Mouse (Mus musculus) neural tube, embryonic 11.5 days (tissue): Measurements from ENCODE around the gene Drg1. TPM values are rescaled to one million over a fixed set of nuclear protein-coding genes. Genes with fewer than 3 reads are reported as not detected.
"Not testable (repeated sequence)": the region's sequence is repeated elsewhere in the genome, so short reads cannot be mapped to it uniquely, and the experiment has no call there.

Experiments used
- ATAC-seq: fragments of 200-750 bp; cut with Nextera tagmentation; 2 replicates; pipeline ENCODE4 v1.8.0; 2017; ENCODE audit warnings: moderate number of reproducible peaks, mild to moderate bottlenecking, moderate TSS enrichment, moderate library complexity; ENCODE audit not compliant: insufficient read depth, low FRiP score, low TSS enrichment
- DNase-seq: peaks from one replicate; pipeline ENCODE4 v3.0.0-alpha.2; 2015; ENCODE audit warnings: low spot score
- H3K27ac ChIP-seq: fragments of 300-500 bp; sonication (generic); 2 replicates; pipeline ENCODE4 v1.5.1; 2014; ENCODE audit warnings: low read depth, mild to moderate bottlenecking, low read length
- H3K27me3 ChIP-seq: fragments of 300-500 bp; sonication (generic); 2 replicates; pipeline ENCODE4 v1.6.1; 2014; ENCODE audit warnings: mild to moderate bottlenecking, low read length, mixed read lengths; ENCODE audit not compliant: control insufficient read depth, insufficient read depth
- H3K36me3 ChIP-seq: fragments of 300-500 bp; sonication (generic); 2 replicates; pipeline ENCODE4 v1.6.1; 2014; ENCODE audit warnings: mild to moderate bottlenecking, low read length, moderate library complexity, mixed read lengths; ENCODE audit not compliant: control insufficient read depth, insufficient read depth
- H3K4me1 ChIP-seq: fragments of 300-500 bp; sonication (generic); 2 replicates; pipeline ENCODE4 v1.6.1; 2014; ENCODE audit warnings: low read length, mixed read lengths; ENCODE audit not compliant: control insufficient read depth, insufficient read depth
- H3K4me2 ChIP-seq: fragments of 300-500 bp; sonication (generic); 2 replicates; pipeline ENCODE4 v1.6.1; 2014; ENCODE audit warnings: low read depth, mild to moderate bottlenecking, moderate library complexity
- H3K4me3 ChIP-seq: fragments of 300-500 bp; sonication (generic); 2 replicates; pipeline ENCODE4 v1.5.1; 2014; ENCODE audit warnings: low read depth, low read length
- H3K9ac ChIP-seq: fragments of 300-500 bp; sonication (generic); 2 replicates; pipeline ENCODE4 v1.6.1; 2014; ENCODE audit warnings: mild to moderate bottlenecking, low read length
- H3K9me3 ChIP-seq: fragments of 300-500 bp; sonication (generic); 2 replicates; pipeline ENCODE4 v1.6.1; 2016; ENCODE audit warnings: low read length; ENCODE audit not compliant: control insufficient read depth
- WGBS: fragments of 180-500 bp; shearing (Covaris S2); extraction: QIAGEN DNeasy Blood & Tissue Kit; methylation state at CpG from one replicate; pipeline ENCODE4 v1.1.7; 2014; 5-methylcytosine and 5-hydroxymethylcytosine counted together
- polyA plus RNA-seq: library from polyadenylated mRNA; unstranded; fragments of >200 nt; fragmentation: Nextera tagmentation; extraction: Ambion mirVana; gene quantifications from 2 replicates; pipeline ENCODE4 v1.2.1, GENCODE M21; 2014

Gene Drg1
- polyA plus RNA-seq, 1 experiment from 2014 or later: 301 TPM

DNA sequence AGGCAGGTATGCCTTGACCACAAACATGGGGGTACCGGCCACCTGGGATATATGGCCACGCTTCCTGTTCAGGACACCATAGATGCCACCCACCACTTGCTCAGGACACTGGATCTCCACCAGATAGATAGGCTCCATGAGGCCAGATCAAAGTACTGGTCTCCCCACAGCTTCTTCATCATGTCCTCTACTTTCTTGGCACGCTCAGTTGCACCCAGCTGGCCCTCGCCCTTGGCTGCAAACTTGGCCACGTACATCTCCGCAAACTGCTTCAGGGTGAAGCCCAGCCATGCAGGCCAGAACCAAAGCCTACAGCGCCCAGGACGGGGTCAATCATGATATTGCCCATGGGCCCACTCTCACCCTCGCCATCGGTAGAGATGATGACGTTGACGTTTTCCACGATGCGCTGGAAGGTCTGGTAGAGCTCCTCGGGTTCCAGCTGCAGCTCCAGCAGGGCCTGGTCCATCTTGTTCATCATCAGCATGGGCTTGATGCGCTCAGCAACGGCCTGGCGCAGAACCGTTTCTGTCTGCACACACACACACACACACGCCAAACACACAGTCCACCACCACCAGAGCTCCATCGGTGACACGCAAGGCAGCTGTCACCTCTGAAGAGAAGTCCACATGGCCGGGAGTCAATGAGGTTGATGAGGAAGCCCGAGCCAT is 116.1 kb downstream of the Drg1 start:
- peaks cover 12% of the 10 kb centered on the region for H3K9me3 ChIP-seq
- 97% methylated on average over 22 of the region's 24 CpGs for WGBS
- H3K27ac ChIP-seq, ATAC-seq, H3K4me3 ChIP-seq, DNase-seq, H3K27me3 ChIP-seq, H3K36me3 ChIP-seq, H3K9ac ChIP-seq, H3K4me2 ChIP-seq, H3K4me1 ChIP-seq: not testable (repeated sequence)

DNA sequence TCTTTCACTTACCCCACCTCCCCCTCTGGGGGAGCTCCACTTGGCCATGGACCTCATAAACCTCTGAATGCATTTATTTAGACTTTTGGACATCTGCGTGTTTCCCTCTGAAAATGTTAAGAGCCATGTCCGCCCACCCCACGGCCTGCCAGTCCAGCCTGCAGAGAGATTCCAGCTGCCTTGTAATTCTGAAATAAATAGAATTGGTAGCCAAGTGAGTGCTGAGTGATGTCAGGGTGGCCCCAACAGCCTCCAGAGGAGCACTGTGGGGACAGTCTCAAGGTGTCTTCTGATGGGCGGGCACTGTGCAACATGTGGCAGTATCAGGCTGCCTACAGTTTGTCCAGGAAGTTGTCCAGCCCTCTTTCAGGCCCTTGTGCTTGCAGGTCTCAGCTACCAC is 116.7 kb downstream of the Drg1 start:
- not testable (repeated sequence) for H3K27ac ChIP-seq, H3K9ac ChIP-seq, DNase-seq, H3K4me1 ChIP-seq, H3K36me3 ChIP-seq, H3K27me3 ChIP-seq, H3K4me2 ChIP-seq, H3K4me3 ChIP-seq, ATAC-seq
- H3K9me3 ChIP-seq: peaks cover 12% of the 10 kb centered on the region
- WGBS: 90% methylated on average over 4 of the region's 4 CpGs

DNA sequence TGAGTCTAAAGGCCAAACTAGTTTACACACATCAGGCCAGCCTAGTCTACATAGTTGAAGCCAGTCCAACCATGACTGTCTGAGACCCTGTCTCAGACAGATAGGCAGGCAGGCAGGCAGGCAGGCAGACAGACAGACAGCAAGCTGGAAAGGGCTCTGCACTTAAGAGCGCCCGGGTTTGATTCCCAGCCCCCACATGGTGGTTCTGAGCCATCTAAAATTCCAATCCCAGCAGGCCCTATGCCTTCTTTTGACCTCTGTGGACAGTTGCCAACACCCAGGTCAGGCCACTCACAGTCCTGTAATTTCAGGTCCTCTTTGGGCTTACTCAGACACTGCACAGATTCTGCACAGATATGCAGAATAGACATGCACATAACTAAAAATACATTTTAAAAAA is 119.4 kb downstream of the Drg1 start:
- H3K27ac ChIP-seq, H3K4me1 ChIP-seq, ATAC-seq, H3K4me3 ChIP-seq, H3K9ac ChIP-seq, H3K9me3 ChIP-seq, DNase-seq, H3K27me3 ChIP-seq, H3K36me3 ChIP-seq, H3K4me2 ChIP-seq: not testable (repeated sequence)
- 61% methylated on average over 2 of the region's 2 CpGs for WGBS

DNA sequence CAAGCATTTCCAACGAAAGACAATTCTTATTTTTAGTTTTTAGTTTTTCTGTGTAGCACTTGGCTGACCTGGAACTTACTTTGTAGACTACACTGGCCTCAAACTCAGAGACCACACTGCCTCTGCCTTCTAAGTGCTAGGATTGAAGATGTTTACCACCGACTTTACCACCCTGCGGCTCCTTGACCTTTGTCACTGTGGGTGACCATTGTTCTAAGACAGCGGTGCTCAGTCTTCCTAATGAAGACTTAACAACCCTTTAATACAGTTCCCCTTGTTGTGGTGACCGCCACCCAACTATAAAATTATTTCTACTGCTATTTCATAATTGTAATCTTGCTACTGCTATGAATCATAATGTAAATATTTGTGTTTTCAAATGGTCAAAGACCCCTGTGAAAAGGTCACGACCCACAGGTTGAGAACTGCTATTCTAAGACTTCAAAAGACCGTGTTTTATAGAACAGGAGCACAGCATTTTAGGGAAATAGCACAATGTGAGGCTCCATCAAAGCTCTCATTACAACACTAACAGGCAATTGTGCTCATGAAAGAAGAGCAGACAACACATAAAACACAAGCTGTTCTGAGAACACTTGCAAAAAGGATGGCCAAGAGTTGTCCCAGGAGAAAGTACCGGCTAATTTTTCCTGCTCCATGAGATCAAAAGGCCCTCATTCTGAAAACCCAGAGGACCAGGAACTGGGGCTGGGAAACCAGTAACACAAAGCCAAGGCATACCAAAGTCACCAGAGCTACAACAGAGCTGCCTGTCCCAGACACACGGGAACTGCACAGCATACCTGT is 120.7 kb downstream of the Drg1 start:
- not testable (repeated sequence) for H3K4me2 ChIP-seq, H3K27me3 ChIP-seq, H3K9ac ChIP-seq, ATAC-seq, DNase-seq, H3K36me3 ChIP-seq, H3K4me1 ChIP-seq, H3K27ac ChIP-seq, H3K4me3 ChIP-seq, H3K9me3 ChIP-seq
- 65% methylated on average over 8 of the region's 9 CpGs for WGBS

DNA sequence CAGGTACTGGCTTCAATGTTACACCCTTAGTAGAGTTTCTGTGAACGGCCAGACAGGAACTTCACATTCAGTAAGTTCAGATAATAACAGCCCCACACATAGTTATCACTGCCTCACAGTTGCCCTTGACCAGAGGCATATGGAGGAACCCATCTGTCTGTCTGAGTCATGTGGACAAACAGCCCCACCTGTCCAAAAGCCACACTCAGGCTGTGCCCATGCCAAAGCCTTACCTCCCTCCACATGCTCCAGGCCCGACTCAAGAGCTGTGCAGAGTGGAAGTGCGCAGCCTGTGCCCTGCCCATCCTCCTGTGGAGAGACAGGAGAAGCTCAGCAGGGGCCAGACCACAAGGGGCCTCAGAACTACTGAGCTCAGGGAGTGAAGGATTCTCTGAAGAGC is 122.2 kb downstream of the Drg1 start:
- H3K36me3 ChIP-seq, H3K27me3 ChIP-seq, ATAC-seq, H3K4me3 ChIP-seq, H3K4me2 ChIP-seq, H3K9me3 ChIP-seq, H3K9ac ChIP-seq, DNase-seq, H3K4me1 ChIP-seq, H3K27ac ChIP-seq: not testable (repeated sequence)
- 74% methylated on average over 3 of the region's 3 CpGs for WGBS

DNA sequence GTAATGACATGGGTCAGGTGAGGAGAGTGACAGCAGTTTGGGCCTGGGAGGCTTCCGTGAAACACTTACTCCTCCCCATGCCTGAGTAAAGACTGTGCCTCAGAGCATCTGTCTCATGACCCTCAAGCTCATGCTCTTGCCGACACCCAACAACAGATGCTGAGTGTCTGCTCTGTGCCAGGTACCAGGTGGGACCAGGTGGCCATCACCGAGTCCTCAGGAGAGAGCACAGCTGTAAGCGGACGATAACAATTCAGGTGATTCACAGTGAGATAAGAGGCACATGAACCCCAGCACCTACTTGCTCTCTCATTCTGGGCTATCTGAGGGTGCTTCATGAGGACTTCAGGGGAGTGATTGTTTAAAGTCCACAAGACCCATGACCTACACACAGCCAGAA is 123.8 kb downstream of the Drg1 start:
- ATAC-seq: peak; percentile 55
- not testable (repeated sequence) for H3K9ac ChIP-seq, H3K36me3 ChIP-seq, H3K4me2 ChIP-seq, DNase-seq, H3K9me3 ChIP-seq, H3K4me1 ChIP-seq, H3K4me3 ChIP-seq, H3K27me3 ChIP-seq, H3K27ac ChIP-seq
- 92% methylated on average over 4 of the region's 5 CpGs for WGBS

DNA sequence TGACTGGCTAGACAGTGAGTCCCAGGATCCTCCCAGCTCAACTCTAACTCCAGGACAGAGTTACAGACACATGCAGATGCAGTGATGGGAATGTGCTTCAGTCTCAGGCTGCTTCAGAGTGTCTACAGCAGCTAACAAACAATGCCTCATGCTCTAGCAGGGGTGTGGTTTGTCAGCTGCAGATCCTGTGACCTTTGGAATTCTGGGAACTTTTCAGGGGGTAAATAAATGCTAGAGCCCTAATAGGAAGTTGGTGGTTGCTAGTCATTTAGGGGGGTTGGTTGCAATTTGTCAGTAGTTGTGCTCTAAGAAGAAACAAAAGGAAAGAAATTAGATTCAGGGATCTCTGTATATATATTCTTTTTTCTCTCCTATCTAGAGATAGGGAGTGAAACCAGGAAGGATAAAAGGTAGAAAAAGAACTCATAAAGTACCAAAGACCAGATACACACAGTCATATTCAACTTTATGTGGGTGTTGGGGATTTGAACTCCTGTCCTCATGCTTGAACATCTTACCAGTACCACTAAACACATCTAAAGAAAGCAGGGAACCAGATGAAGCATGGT is 125.2 kb downstream of the Drg1 start:
- not testable (repeated sequence) for H3K27ac ChIP-seq, H3K9me3 ChIP-seq, H3K4me1 ChIP-seq, H3K4me3 ChIP-seq, H3K27me3 ChIP-seq, DNase-seq, H3K4me2 ChIP-seq, H3K9ac ChIP-seq, H3K36me3 ChIP-seq, ATAC-seq

DNA sequence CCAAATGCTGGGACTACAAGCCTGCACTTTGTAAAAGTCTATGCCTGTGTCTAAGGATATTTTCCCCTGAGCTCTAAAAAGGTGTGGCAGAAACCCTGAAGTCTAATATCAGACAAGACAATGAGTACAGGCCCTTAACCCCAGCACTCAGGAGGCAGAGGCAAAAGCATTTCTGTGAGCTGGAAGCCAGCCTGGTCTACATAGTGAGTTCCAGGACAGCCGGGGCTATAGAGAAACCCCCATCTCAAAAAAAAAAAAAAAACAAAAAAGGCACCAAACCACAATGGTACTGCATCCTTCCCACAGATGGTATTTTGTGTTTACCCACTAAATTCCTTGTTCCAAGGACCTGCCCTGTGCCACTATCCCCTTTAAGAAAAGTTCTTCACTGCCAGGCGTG is 127.9 kb downstream of the Drg1 start:
- H3K27ac ChIP-seq, H3K9ac ChIP-seq, H3K4me2 ChIP-seq, H3K27me3 ChIP-seq, H3K4me1 ChIP-seq, DNase-seq, H3K36me3 ChIP-seq, H3K4me3 ChIP-seq, ATAC-seq: not testable (repeated sequence)
- 89% methylated on average over 2 of the region's 2 CpGs for WGBS
- H3K9me3 ChIP-seq: peaks cover 10% of the 10 kb centered on the region
